Mouse (Mus musculus) ES-CJ7 (cell line): ENCODE results near the gene 1700016C15Rik.

ENCODE experiments used
- DNase-seq: peaks from one replicate; pipeline ENCODE4 v3.0.0; 2011; ENCODE audit warnings: low read depth, low spot score

The 1700016C15Rik gene

GRCm38 (mm10) chr1:177729043-177730024, at the start of gene 1700016C15Rik:
TSS of gene 1700016C15Rik (plus strand) at chr1:177729814.
- no peak for DNase-seq

- DNase-seq, result peak; percentile 31
Observed at GRCm38 (mm10) chr1:177681239-177681638, 48.4 kb upstream of the 1700016C15Rik start.

GRCm38 (mm10) chr1:177683931-177684836, 45.4 kb upstream of the 1700016C15Rik start:
- DNase-seq, result no peak

GRCm38 (mm10) chr1:177684901-177685300, 44.7 kb upstream of the 1700016C15Rik start:
- peak; percentile 45 for DNase-seq

- no peak for DNase-seq
Observed at GRCm38 (mm10) chr1:177686137-177686536, 43.5 kb upstream of the 1700016C15Rik start.

GRCm38 (mm10) chr1:177686982-177687381, 42.6 kb upstream of the 1700016C15Rik start:
- no peak for DNase-seq

GRCm38 (mm10) chr1:177692491-177692890, 37.1 kb upstream of the 1700016C15Rik start:
- no peak for DNase-seq

GRCm38 (mm10) chr1:177693486-177694252, 35.9 kb upstream of the 1700016C15Rik start:
- DNase-seq, result no peak

- DNase-seq, result no peak
Observed at GRCm38 (mm10) chr1:177700560-177700959, 29.1 kb upstream of the 1700016C15Rik start.

GRCm38 (mm10) chr1:177702481-177703146, 27.0 kb upstream of the 1700016C15Rik start:
- DNase-seq, result peak; percentile 83

- DNase-seq, result no peak
Observed at GRCm38 (mm10) chr1:177703147-177703807, 26.3 kb upstream of the 1700016C15Rik start.

GRCm38 (mm10) chr1:177705204-177705603, 24.4 kb upstream of the 1700016C15Rik start:
- DNase-seq, result peak; percentile 76

GRCm38 (mm10) chr1:177707571-177707970, 22.0 kb upstream of the 1700016C15Rik start:
- no peak for DNase-seq

- DNase-seq, result peak; percentile 50
Observed at GRCm38 (mm10) chr1:177708583-177709055, 21.0 kb upstream of the 1700016C15Rik start.

GRCm38 (mm10) chr1:177711000-177711399, 18.6 kb upstream of the 1700016C15Rik start:
- DNase-seq, result no peak

- DNase-seq, result no peak
Observed at GRCm38 (mm10) chr1:177711418-177711817, 18.2 kb upstream of the 1700016C15Rik start.

- DNase-seq, result peak; percentile 32
Observed at GRCm38 (mm10) chr1:177713635-177714396, 15.8 kb upstream of the 1700016C15Rik start.

GRCm38 (mm10) chr1:177714397-177715012, 15.1 kb upstream of the 1700016C15Rik start:
- no peak for DNase-seq

- no peak for DNase-seq
Observed at GRCm38 (mm10) chr1:177716448-177716847, 13.2 kb upstream of the 1700016C15Rik start.
